15 mouse cellular contexts compared by ENCODE assay signal in the genomic region with DNA sequence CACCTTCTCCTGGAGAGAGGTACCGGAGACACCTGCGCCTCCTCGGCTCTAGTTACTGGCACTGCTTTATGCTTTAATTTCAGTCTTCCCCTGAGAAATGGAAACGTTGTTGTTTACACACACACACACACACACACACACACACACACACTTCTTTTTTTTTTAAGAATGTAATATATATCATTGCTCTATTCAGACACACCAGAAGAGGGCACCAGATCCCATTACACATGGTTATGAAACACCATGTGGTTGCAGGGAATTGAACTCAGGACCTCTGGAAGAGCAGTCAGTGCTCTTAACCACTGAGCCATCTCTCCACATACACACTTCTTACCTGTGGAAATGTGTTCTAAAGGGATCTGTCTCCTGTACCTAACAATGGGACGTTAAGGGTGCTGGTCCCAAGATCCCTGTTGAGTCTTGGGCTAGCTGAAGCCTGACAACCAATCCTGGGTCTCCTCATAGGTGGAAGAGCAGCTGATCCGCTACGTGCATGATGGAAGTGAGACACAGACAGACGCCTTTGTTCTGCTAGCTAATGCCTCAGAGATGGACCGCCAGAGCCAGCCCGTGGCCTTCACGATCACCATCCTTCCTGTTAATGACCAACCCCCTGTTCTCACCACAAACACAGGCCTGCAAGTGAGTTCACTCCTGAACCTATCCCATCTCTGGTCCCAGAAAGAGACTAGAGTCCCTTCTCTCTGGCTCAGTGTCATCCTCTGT. TPM values are rescaled to one million over a fixed set of nuclear protein-coding genes. Genes with fewer than 3 reads are reported as not detected.
DNase-seq lines count a peak whose midpoint lies in the region; ATAC-seq and TF ChIP-seq lines count a peak whose summit lies in the region.
"Had no signal": no experiment of that assay in that cellular context is flagged by ENCODE, and none has a peak within 500 bp of the region (broad histone marks: within the 10 kb centered on the region; RNA-seq: fewer than 3 reads in every experiment).

No protein-coding gene starts in this region.

- no peaks in the 10 kb centered on the region for H3K27me3 ChIP-seq in forebrain, postnatal 0 days (ENCODE audit: insufficient read depth, low read length)
- H3K27me3 ChIP-seq in forebrain, embryonic 11.5 days (ENCODE audit: control insufficient read depth, insufficient read depth, low read length) = no peaks in the 10 kb centered on the region; the same call in 1 of the 2 replicates
- H3K27me3 ChIP-seq in intestine, postnatal 0 days (replicated peaks; ENCODE audit: control insufficient read depth, insufficient read depth, low read length) = peaks cover 6% of the 10 kb centered on the region; the same call in 1 of the 2 replicates
- H3K27me3 ChIP-seq in intestine, embryonic 15.5 days (replicated peaks) = peaks cover 4% of the 10 kb centered on the region; the same call in 1 of the 2 replicates

- no peaks in the 10 kb centered on the region for H3K36me3 ChIP-seq in forebrain, postnatal 0 days (ENCODE audit: insufficient read depth)
- H3K36me3 ChIP-seq in forebrain, embryonic 11.5 days (ENCODE audit: control insufficient read depth, insufficient read depth, low read length) = no peaks in the 10 kb centered on the region
- H3K36me3 ChIP-seq in intestine, postnatal 0 days (ENCODE audit: control insufficient read depth, insufficient read depth) = peaks cover 21% of the 10 kb centered on the region; the same call in 1 of the 2 replicates
- H3K36me3 ChIP-seq in intestine, embryonic 15.5 days = 0 out of 2 replicates have a peak, but pooled peaks cover 4% of the 10 kb centered on the region
- H3K36me3 ChIP-seq: liver, embryonic 15.5 days; midbrain, embryonic 12.5 days; neural tube, embryonic 12.5 days had no signal

- H3K9ac ChIP-seq in forebrain, postnatal 0 days = no peak overlapping the region
- no peak overlapping the region for H3K9ac ChIP-seq in forebrain, embryonic 11.5 days (ENCODE audit: low read length)
- H3K9ac ChIP-seq in intestine, postnatal 0 days (ENCODE audit: low read depth, low read length) = no peak overlapping the region
- H3K9ac ChIP-seq in intestine, embryonic 15.5 days = no peak overlapping the region
- H3K9ac ChIP-seq: liver, embryonic 15.5 days had no signal

- H3K27ac ChIP-seq in forebrain, postnatal 0 days (ENCODE audit: low read depth, low read length) = no peak overlapping the region
- no peak overlapping the region for H3K27ac ChIP-seq in forebrain, embryonic 11.5 days (ENCODE audit: low read depth, low read length)
- H3K27ac ChIP-seq in intestine, postnatal 0 days (ENCODE audit: low read depth, low read length) = no peak overlapping the region
- H3K27ac ChIP-seq in intestine, embryonic 15.5 days = no peak overlapping the region
- H3K27ac ChIP-seq: liver, embryonic 15.5 days; midbrain, embryonic 12.5 days; neural tube, embryonic 12.5 days had no signal

- H3K4me3 ChIP-seq in forebrain, postnatal 0 days (ENCODE audit: low read depth, low read length) = no peak overlapping the region
- no peak overlapping the region for H3K4me3 ChIP-seq in forebrain, embryonic 11.5 days (ENCODE audit: low read depth, low read length)
- H3K4me3 ChIP-seq in intestine, postnatal 0 days (ENCODE audit: low read depth, low read length) = no peak overlapping the region
- H3K4me3 ChIP-seq in intestine, embryonic 15.5 days (replicated peaks) = no peak overlapping the region
- H3K4me3 ChIP-seq: liver, embryonic 15.5 days had no signal

- H3K9me3 ChIP-seq in forebrain, postnatal 0 days (ENCODE audit: low read length) = no peaks in the 10 kb centered on the region
- H3K9me3 ChIP-seq in forebrain, embryonic 11.5 days (ENCODE audit: control insufficient read depth, low read length) = no peaks in the 10 kb centered on the region
- no peaks in the 10 kb centered on the region for H3K9me3 ChIP-seq in intestine, postnatal 0 days (ENCODE audit: control insufficient read depth)
- H3K9me3 ChIP-seq in intestine, embryonic 15.5 days = no peaks in the 10 kb centered on the region
- H3K9me3 ChIP-seq: liver, embryonic 15.5 days; midbrain, embryonic 12.5 days; neural tube, embryonic 12.5 days had no signal

- no peak for ATAC-seq in forebrain, postnatal 0 days
- ATAC-seq in forebrain, embryonic 11.5 days (replicated peaks; ENCODE audit: low FRiP score) = no peak
- no peak for ATAC-seq in intestine, postnatal 0 days
- ATAC-seq in intestine, embryonic 15.5 days = no peak

- DNase-seq in forebrain, postnatal 0 days = no peak
- DNase-seq in forebrain, embryonic 11.5 days (ENCODE audit: low spot score) = no peak
- peak; percentile 20 to 39 for DNase-seq in right cerebral cortex, postnatal 10 days (ENCODE audit: low spot score in 2 of 2)
- DNase-seq in right cerebral cortex, adult 2 months (ENCODE audit: low spot score in 2 of 2) = no peak
- DNase-seq in adrenal gland, adult 8-10 months = no peak
- DNase-seq in natural killer cell, adult 2 months (ENCODE audit: low spot score in 2 of 2) = no peak

- 70% methylated on average over 11 of the region's 11 CpGs for WGBS in forebrain, postnatal 0 days
- WGBS in forebrain, embryonic 11.5 days = 75% methylated on average over 11 of the region's 11 CpGs
- WGBS in intestine, postnatal 0 days = 64% methylated on average over 11 of the region's 11 CpGs
- WGBS in intestine, embryonic 15.5 days = 69% methylated on average over 11 of the region's 11 CpGs

- no peaks in the 10 kb centered on the region for H3K4me1 ChIP-seq in forebrain, postnatal 0 days (ENCODE audit: insufficient read depth)
- H3K4me1 ChIP-seq in forebrain, embryonic 11.5 days (replicated peaks; ENCODE audit: control insufficient read depth, insufficient read depth, low read length) = peaks cover 7% of the 10 kb centered on the region
- H3K4me1 ChIP-seq in intestine, postnatal 0 days (replicated peaks; ENCODE audit: control insufficient read depth, insufficient read depth, low read length) = no peaks in the 10 kb centered on the region
- peaks cover 5% of the 10 kb centered on the region; the same call in 1 of the 2 replicates for H3K4me1 ChIP-seq in intestine, embryonic 15.5 days (replicated peaks)

- peak; percentile 25; the same call in 1 of the 2 replicates for TF ChIP-seq CTCF in forebrain, postnatal 0 days (IDR thresholded peaks at IDR 0.05; ENCODE audit: low read depth)
- TF ChIP-seq CTCF in intestine, postnatal 0 days (IDR thresholded peaks at IDR 0.05; ENCODE audit: low read depth) = 0 out of 2 replicates have a peak, but pooled peaks have one; percentile 14

- H3K4me2 ChIP-seq in forebrain, postnatal 0 days (ENCODE audit: low read depth) = peak overlapping the region; percentile 56; the same call in 1 of the 2 replicates
- no peak overlapping the region for H3K4me2 ChIP-seq in forebrain, embryonic 11.5 days (ENCODE audit: low read depth, low read length, severe bottlenecking)
- no peak overlapping the region for H3K4me2 ChIP-seq in intestine, postnatal 0 days (replicated peaks; ENCODE audit: low read depth)
- H3K4me2 ChIP-seq in intestine, embryonic 15.5 days (replicated peaks) = no peak overlapping the region

RNA-seq across cellular contexts. Expression of gene Cspg4, which starts 25.9 kb away (rescaled TPM):
- total RNA-seq in forebrain, postnatal 0 days (2014; rRNA removed) = 19.4 and 24.7 TPM in 2 replicates
- polyA plus RNA-seq in forebrain, postnatal 0 days (2015; fragmentation: Nextera tagmentation; extraction: Ambion mirVana) = 5.1 and 7.5 TPM in 2 replicates
- polyA plus RNA-seq in forebrain, embryonic 11.5 days (2014; fragmentation: Nextera tagmentation; extraction: Ambion mirVana) = 1.4 and 2.0 TPM in 2 replicates
- 8.2 and 8.5 TPM in 2 replicates for polyA plus RNA-seq in intestine, postnatal 0 days (2015; fragmentation: Nextera tagmentation; extraction: Ambion mirVana)
- polyA plus RNA-seq in intestine, embryonic 15.5 days (2015; fragmentation: Nextera tagmentation; extraction: Ambion mirVana) = 19.0 and 20.1 TPM in 2 replicates
- total RNA-seq in adrenal gland, adult 8-10 months (2022) = 10 to 100 TPM in 1 of 4 experiments, 1 to 10 TPM in 3; 6.4 to 15.0 (median 8.1) TPM

RNA-seq across cellular contexts. Expression of gene Odf3l1, which starts 26.2 kb away (rescaled TPM):
- total RNA-seq in forebrain, postnatal 0 days (2014; rRNA removed) = not detected in 2 replicates
- 0.12 and 0.13 TPM in 2 replicates for polyA plus RNA-seq in forebrain, postnatal 0 days (2015; fragmentation: Nextera tagmentation; extraction: Ambion mirVana)
- polyA plus RNA-seq in forebrain, embryonic 11.5 days (2014; fragmentation: Nextera tagmentation; extraction: Ambion mirVana) = not detected in 2 replicates
- 0.70 and 0.97 TPM in 2 replicates for polyA plus RNA-seq in intestine, postnatal 0 days (2015; fragmentation: Nextera tagmentation; extraction: Ambion mirVana)
- 1.2 and 1.3 TPM in 2 replicates for polyA plus RNA-seq in intestine, embryonic 15.5 days (2015; fragmentation: Nextera tagmentation; extraction: Ambion mirVana)
- total RNA-seq in adrenal gland, adult 8-10 months (2022) = 1 to 10 TPM in 1 of 4 experiments, under 1 TPM in 2, not detected in 1; 0.29 to 1.5 (median 0.40) TPM
- total RNA-seq: gastrocnemius, adult 18-20 months; heart, adult 18-20 months; layer of hippocampus, postnatal 25 days had no signal
- polyA plus RNA-seq: hindbrain, embryonic 16.5 days; midbrain, embryonic 12.5 days; neural tube, embryonic 12.5 days had no signal

RNA-seq across cellular contexts. Expression of gene Snx33, which starts 37.5 kb away (rescaled TPM):
- 3.7 and 5.8 TPM in 2 replicates for total RNA-seq in forebrain, postnatal 0 days (2014; rRNA removed)
- 1.2 and 1.3 TPM in 2 replicates for polyA plus RNA-seq in forebrain, postnatal 0 days (2015; fragmentation: Nextera tagmentation; extraction: Ambion mirVana)
- polyA plus RNA-seq in forebrain, embryonic 11.5 days (2014; fragmentation: Nextera tagmentation; extraction: Ambion mirVana) = 5.8 and 6.0 TPM in 2 replicates
- 2.0 and 2.5 TPM in 2 replicates for polyA plus RNA-seq in intestine, postnatal 0 days (2015; fragmentation: Nextera tagmentation; extraction: Ambion mirVana)
- 6.2 and 6.3 TPM in 2 replicates for polyA plus RNA-seq in intestine, embryonic 15.5 days (2015; fragmentation: Nextera tagmentation; extraction: Ambion mirVana)
- total RNA-seq in adrenal gland, adult 8-10 months (2022) = 10 to 100 TPM; 31.4 to 52.0 (median 39.9) TPM

RNA-seq across cellular contexts. Expression of gene Imp3, which starts 46.6 kb away (rescaled TPM):
- total RNA-seq in forebrain, postnatal 0 days (2014; rRNA removed) = 125 and 136 TPM in 2 replicates
- polyA plus RNA-seq in forebrain, postnatal 0 days (2015; fragmentation: Nextera tagmentation; extraction: Ambion mirVana) = 87.5 and 104 TPM in 2 replicates
- polyA plus RNA-seq in forebrain, embryonic 11.5 days (2014; fragmentation: Nextera tagmentation; extraction: Ambion mirVana) = 63.6 and 65.4 TPM in 2 replicates
- polyA plus RNA-seq in intestine, postnatal 0 days (2015; fragmentation: Nextera tagmentation; extraction: Ambion mirVana) = 58.4 and 59.8 TPM in 2 replicates
- polyA plus RNA-seq in intestine, embryonic 15.5 days (2015; fragmentation: Nextera tagmentation; extraction: Ambion mirVana) = 71.2 and 74.5 TPM in 2 replicates
- total RNA-seq in adrenal gland, adult 8-10 months (2022) = 100 to 1,000 TPM; 102 to 128 (median 114) TPM

RNA-seq across cellular contexts. Expression of gene Snupn, which starts 60.0 kb away (rescaled TPM):
- total RNA-seq in forebrain, postnatal 0 days (2014; rRNA removed) = 21.4 and 21.9 TPM in 2 replicates
- 19.4 and 23.2 TPM in 2 replicates for polyA plus RNA-seq in forebrain, postnatal 0 days (2015; fragmentation: Nextera tagmentation; extraction: Ambion mirVana)
- polyA plus RNA-seq in forebrain, embryonic 11.5 days (2014; fragmentation: Nextera tagmentation; extraction: Ambion mirVana) = 27.8 and 28.4 TPM in 2 replicates
- 5.6 and 5.9 TPM in 2 replicates for polyA plus RNA-seq in intestine, postnatal 0 days (2015; fragmentation: Nextera tagmentation; extraction: Ambion mirVana)
- 13.2 and 13.3 TPM in 2 replicates for polyA plus RNA-seq in intestine, embryonic 15.5 days (2015; fragmentation: Nextera tagmentation; extraction: Ambion mirVana)
- total RNA-seq in adrenal gland, adult 8-10 months (2022) = 10 to 100 TPM; 16.2 to 20.6 (median 17.2) TPM

Comparison
In these comparisons a context has a peak if more than half of its experiments do, and no peak if none do; other contexts are left out.
1. DNase-seq: peak in right cerebral cortex, postnatal 10 days (2 of 2); none in forebrain, postnatal 0 days (single experiment), forebrain, embryonic 11.5 days (single experiment), right cerebral cortex, adult 2 months (0 of 2), adrenal gland, adult 8-10 months (single experiment) and natural killer cell, adult 2 months (0 of 2).